Mouse (Mus musculus): ENCODE results near the gene Sumo3. TPM values are rescaled to one million over a fixed set of nuclear protein-coding genes. Genes with fewer than 3 reads are reported as not detected.
A peak's percentile ranks its signal among the peaks of the same experiment; 100 is the strongest.

Gene Sumo3
- polyA plus RNA-seq, 1 experiment from 2014 or later = 336 TPM

DNA sequence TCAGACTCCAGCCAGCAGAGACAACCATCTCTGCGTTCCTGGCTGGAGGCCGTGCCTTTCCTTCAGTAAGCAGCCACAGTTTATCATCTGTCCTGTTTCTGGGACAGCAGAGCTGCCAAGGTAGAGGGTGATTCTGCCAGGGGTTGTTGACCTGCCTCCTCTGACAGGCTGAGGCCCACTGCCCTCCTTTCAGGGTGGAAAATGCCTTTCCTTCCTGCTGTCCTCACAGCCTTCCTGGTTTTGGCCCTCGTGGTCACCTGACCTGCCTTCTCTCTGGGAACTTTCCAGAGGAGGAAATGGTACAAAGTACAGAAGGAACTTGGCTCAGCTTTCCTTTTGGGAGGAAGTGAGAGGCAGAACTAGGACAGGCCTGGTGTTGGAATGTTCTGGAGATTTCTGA is 7.5 kb downstream of the Sumo3 start:
- Histone ChIP-seq H3K4me3 (ENCODE audit: low read depth, low read length) (no peak overlapping the region), H3K4me2 (ENCODE audit: low read depth, low read length, severe bottlenecking) (no peak overlapping the region), H3K9me3 (ENCODE audit: control insufficient read depth, low read length) (no peaks in the 10 kb centered on the region), H3K9ac (ENCODE audit: low read length) (no peak overlapping the region), H3K36me3 (ENCODE audit: control insufficient read depth, insufficient read depth, low read length) (peaks cover 10% of the 10 kb centered on the region; the same call in 1 of the 2 replicates), H3K27ac (ENCODE audit: low read depth, low read length) (no peak overlapping the region), H3K27me3 (ENCODE audit: control insufficient read depth, insufficient read depth, low read length) (no peaks in the 10 kb centered on the region), H3K4me1 (replicated peaks; ENCODE audit: control insufficient read depth, insufficient read depth, low read length) (no peaks in the 10 kb centered on the region)
- WGBS = 87% methylated on average over 3 of the region's 3 CpGs
- no peak for ATAC-seq (replicated peaks; ENCODE audit: low FRiP score)
- DNase-seq (ENCODE audit: low spot score) = no peak

- Histone ChIP-seq H3K4me1 (replicated peaks; ENCODE audit: control insufficient read depth, insufficient read depth, low read length) (no peaks in the 10 kb centered on the region), H3K4me2 (ENCODE audit: low read depth, low read length, severe bottlenecking) (no peak overlapping the region), H3K4me3 (ENCODE audit: low read depth, low read length) (no peak overlapping the region), H3K36me3 (ENCODE audit: control insufficient read depth, insufficient read depth, low read length) (peaks cover 9% of the 10 kb centered on the region; the same call in 1 of the 2 replicates), H3K9ac (ENCODE audit: low read length) (no peak overlapping the region), H3K9me3 (ENCODE audit: control insufficient read depth, low read length) (no peaks in the 10 kb centered on the region), H3K27me3 (ENCODE audit: control insufficient read depth, insufficient read depth, low read length) (no peaks in the 10 kb centered on the region), H3K27ac (ENCODE audit: low read depth, low read length) (no peak overlapping the region)
- WGBS = 93% methylated on average over 8 of the region's 8 CpGs
- no peak for ATAC-seq (replicated peaks; ENCODE audit: low FRiP score)
- DNase-seq (ENCODE audit: low spot score) = no peak
Measured at GRCm38 (mm10) chr10:77615647-77616046, 9.8 kb downstream of the Sumo3 start.

- Histone ChIP-seq H3K27me3 (ENCODE audit: control insufficient read depth, insufficient read depth, low read length) (no peaks in the 10 kb centered on the region), H3K4me2 (ENCODE audit: low read depth, low read length, severe bottlenecking) (no peak overlapping the region), H3K9ac (ENCODE audit: low read length) (no peak overlapping the region), H3K4me1 (replicated peaks; ENCODE audit: control insufficient read depth, insufficient read depth, low read length) (no peaks in the 10 kb centered on the region), H3K4me3 (ENCODE audit: low read depth, low read length) (no peak overlapping the region), H3K27ac (ENCODE audit: low read depth, low read length) (no peak overlapping the region), H3K9me3 (ENCODE audit: control insufficient read depth, low read length) (no peaks in the 10 kb centered on the region), H3K36me3 (ENCODE audit: control insufficient read depth, insufficient read depth, low read length) (peaks cover 6% of the 10 kb centered on the region; the same call in 1 of the 2 replicates)
- DNase-seq (ENCODE audit: low spot score) (no peak), ATAC-seq (replicated peaks; ENCODE audit: low FRiP score) (no peak)
- 94% methylated on average over 9 of the region's 9 CpGs for WGBS
Measured at GRCm38 (mm10) chr10:77616166-77616565, 10.3 kb downstream of the Sumo3 start.

- Histone ChIP-seq H3K36me3 (ENCODE audit: control insufficient read depth, insufficient read depth, low read length) (peaks cover 6% of the 10 kb centered on the region; the same call in 1 of the 2 replicates), H3K9me3 (ENCODE audit: control insufficient read depth, low read length) (no peaks in the 10 kb centered on the region), H3K4me2 (ENCODE audit: low read depth, low read length, severe bottlenecking) (no peak overlapping the region), H3K27me3 (ENCODE audit: control insufficient read depth, insufficient read depth, low read length) (no peaks in the 10 kb centered on the region), H3K27ac (ENCODE audit: low read depth, low read length) (no peak overlapping the region), H3K4me3 (ENCODE audit: low read depth, low read length) (no peak overlapping the region), H3K4me1 (replicated peaks; ENCODE audit: control insufficient read depth, insufficient read depth, low read length) (0 out of 2 replicates have a peak, but pooled peaks cover 3% of the 10 kb centered on the region), H3K9ac (ENCODE audit: low read length) (no peak overlapping the region)
- 93% methylated on average over 7 of the region's 7 CpGs for WGBS
- no peak for DNase-seq (ENCODE audit: low spot score)
- ATAC-seq (replicated peaks; ENCODE audit: low FRiP score) = no peak
Measured at GRCm38 (mm10) chr10:77616926-77617325, 11.0 kb downstream of the Sumo3 start.

DNA sequence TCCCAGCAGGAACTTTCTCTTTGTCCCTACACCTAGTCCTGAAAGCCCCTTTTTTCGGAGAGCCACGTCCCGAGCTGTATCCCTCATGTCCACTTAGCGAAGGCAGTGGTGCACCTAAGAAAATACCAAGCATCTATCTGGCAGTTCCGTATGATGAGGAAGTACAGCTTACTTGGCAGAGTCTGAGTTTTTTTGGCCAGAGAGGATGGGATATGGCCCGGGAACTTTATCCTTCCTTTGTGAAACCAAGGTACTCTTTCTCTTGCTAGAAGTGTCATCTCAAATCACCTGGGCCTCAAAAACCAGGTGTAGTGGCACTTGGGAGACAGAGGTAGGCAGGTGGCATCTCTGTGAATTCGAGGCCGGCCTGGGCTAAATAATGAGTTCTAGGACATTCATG is 15.6 kb downstream of the Sumo3 start:
- ATAC-seq (replicated peaks; ENCODE audit: low FRiP score) = no peak
- no peak for DNase-seq (ENCODE audit: low spot score)
- WGBS = 77% methylated on average over 8 of the region's 8 CpGs
- no peaks in the 10 kb centered on the region for H3K27me3 ChIP-seq (ENCODE audit: control insufficient read depth, insufficient read depth, low read length)
- H3K9me3 ChIP-seq (ENCODE audit: control insufficient read depth, low read length) = no peaks in the 10 kb centered on the region
- peak overlapping the region; percentile 70 for H3K4me2 ChIP-seq (ENCODE audit: low read depth, low read length, severe bottlenecking)
- H3K4me1 ChIP-seq (replicated peaks; ENCODE audit: control insufficient read depth, insufficient read depth, low read length) = peaks cover 10% of the 10 kb centered on the region; the same call in 1 of the 2 replicates
- peak overlapping the region; percentile 97 for H3K4me3 ChIP-seq (ENCODE audit: low read depth, low read length)
- peak overlapping the region; percentile 58 for H3K27ac ChIP-seq (ENCODE audit: low read depth, low read length)
- H3K9ac ChIP-seq (ENCODE audit: low read length) = peak overlapping the region; percentile 95
- H3K36me3 ChIP-seq (ENCODE audit: control insufficient read depth, insufficient read depth, low read length) = no peaks in the 10 kb centered on the region; the same call in 1 of the 2 replicates

DNA sequence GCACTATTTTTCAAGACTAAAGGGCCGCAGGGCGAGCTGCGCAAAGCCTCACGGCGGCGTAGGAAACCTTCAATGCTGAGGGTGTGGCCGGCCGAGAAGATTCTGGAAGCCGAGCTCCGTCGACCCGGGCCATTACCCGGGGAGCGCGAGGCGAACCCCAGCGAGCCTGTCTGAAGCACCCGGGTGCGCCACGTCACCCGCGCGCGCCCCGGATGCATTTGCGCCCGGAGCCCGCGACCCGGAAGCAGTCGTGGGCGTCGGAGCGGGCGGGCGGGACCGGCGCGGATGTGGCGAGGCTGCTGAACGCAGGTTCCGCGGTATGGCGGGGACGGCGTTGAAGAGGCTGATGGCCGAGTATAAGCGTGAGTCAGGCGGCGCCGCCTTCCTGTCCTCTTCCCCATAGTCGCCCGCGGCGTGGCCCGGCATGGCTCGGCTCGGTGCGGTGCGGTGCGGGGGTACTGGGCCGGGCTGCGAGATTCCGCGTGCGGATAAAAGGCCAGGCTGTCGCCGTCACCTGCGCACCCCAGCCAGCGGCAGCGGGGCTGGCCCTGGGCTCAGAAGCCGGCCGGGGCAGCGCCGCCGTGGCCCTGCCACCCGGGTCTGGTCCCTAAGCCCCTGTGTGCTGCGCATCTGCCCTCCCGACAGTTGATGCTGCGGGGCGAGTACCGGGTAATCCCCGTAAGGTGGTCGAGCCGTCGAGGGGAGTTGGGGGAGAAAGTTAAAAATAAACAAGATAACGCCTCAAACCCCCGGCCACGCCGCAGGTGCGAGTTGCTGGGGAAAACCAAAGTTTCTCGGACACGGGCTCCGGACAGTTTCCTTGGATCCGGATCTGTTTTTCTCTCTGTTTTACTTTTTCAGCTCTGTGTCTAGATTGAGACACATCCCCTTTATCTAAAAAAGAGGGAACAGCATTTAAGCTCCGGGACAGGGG is 16.4 kb downstream of the Sumo3 start, which contains the start of gene Ube2g2:
TSS of gene Ube2g2 (plus strand) at position 221 of the 934 bp plus-strand sequence.
- WGBS = under 1% methylated on average over 88 of the region's 96 CpGs
- H3K27me3 ChIP-seq (ENCODE audit: control insufficient read depth, insufficient read depth, low read length) = no peaks in the 10 kb centered on the region
- peak within 1 kb of the TSS; percentile 70 for H3K4me2 ChIP-seq (ENCODE audit: low read depth, low read length, severe bottlenecking)
- peak within 1 kb of the TSS; percentile 58 for H3K27ac ChIP-seq (ENCODE audit: low read depth, low read length)
- H3K4me3 ChIP-seq (ENCODE audit: low read depth, low read length) = peak within 1 kb of the TSS; percentile 97
- H3K9ac ChIP-seq (ENCODE audit: low read length) = peak within 1 kb of the TSS; percentile 95
- no peaks in the 10 kb centered on the region for H3K9me3 ChIP-seq (ENCODE audit: control insufficient read depth, low read length)
- no peaks in the 10 kb centered on the region; the same call in 1 of the 2 replicates for H3K36me3 ChIP-seq (ENCODE audit: control insufficient read depth, insufficient read depth, low read length)
- DNase-seq (ENCODE audit: low spot score) (peak; percentile 94), ATAC-seq (replicated peaks; ENCODE audit: low FRiP score) (peak; percentile 93)
- H3K4me1 ChIP-seq (replicated peaks; ENCODE audit: control insufficient read depth, insufficient read depth, low read length) = peaks cover 10% of the 10 kb centered on the region; the same call in 1 of the 2 replicates

- peaks cover 10% of the 10 kb centered on the region; the same call in 1 of the 2 replicates for H3K4me1 ChIP-seq (replicated peaks; ENCODE audit: control insufficient read depth, insufficient read depth, low read length)
- no peaks in the 10 kb centered on the region for H3K36me3 ChIP-seq (ENCODE audit: control insufficient read depth, insufficient read depth, low read length)
- no peaks in the 10 kb centered on the region for H3K9me3 ChIP-seq (ENCODE audit: control insufficient read depth, low read length)
- no peak overlapping the region for H3K27ac ChIP-seq (ENCODE audit: low read depth, low read length)
- peak overlapping the region; percentile 97 for H3K4me3 ChIP-seq (ENCODE audit: low read depth, low read length)
- ATAC-seq (replicated peaks; ENCODE audit: low FRiP score) = no peak
- H3K9ac ChIP-seq (ENCODE audit: low read length) = peak overlapping the region; percentile 95
- no peak for DNase-seq (ENCODE audit: low spot score)
- H3K4me2 ChIP-seq (ENCODE audit: low read depth, low read length, severe bottlenecking) = peak overlapping the region; percentile 70
- WGBS = 7% methylated on average over 8 of the region's 8 CpGs
- H3K27me3 ChIP-seq (ENCODE audit: control insufficient read depth, insufficient read depth, low read length) = no peaks in the 10 kb centered on the region
Measured at GRCm38 (mm10) chr10:77623069-77623492, 17.2 kb downstream of the Sumo3 start.

DNA sequence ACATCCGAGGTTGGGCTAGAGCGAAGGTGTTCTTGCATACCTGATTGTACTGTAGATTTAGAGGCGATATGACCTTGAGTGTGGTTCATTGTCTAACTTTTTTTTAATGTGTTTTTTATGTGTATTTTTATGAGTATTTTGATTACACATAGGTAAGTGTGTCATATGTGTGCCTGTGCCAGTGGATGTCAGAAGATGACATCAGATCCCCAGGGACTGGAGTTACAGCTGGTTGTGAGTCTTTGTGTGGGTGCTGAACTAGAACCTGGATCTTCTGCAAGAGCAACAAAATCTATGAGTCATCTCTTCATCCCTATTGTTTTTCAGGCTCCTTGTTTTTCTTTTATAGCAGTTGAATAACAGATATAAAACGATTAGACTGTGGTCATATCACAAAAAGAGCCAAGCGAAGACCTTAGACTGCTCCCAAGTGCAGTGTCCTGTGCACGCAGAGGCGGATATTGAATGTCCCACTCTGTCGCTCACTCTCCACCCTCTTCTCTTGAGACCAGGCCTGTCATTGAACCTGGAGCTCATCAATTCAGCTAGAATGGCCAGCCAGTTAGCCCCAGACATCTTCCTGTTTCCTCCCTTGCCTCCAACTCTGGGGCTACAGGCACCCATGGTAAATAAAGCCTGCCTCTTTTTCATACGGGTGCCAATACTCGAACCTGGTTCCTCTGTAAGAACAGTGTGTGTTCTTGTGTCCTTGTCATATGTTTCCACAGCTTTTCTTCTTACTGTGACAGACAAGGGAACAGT is 17.9 kb downstream of the Sumo3 start:
- Histone ChIP-seq H3K36me3 (ENCODE audit: control insufficient read depth, insufficient read depth, low read length) (no peaks in the 10 kb centered on the region), H3K4me3 (ENCODE audit: low read depth, low read length) (peak overlapping the region; percentile 97), H3K27me3 (ENCODE audit: control insufficient read depth, insufficient read depth, low read length) (no peaks in the 10 kb centered on the region), H3K4me1 (replicated peaks; ENCODE audit: control insufficient read depth, insufficient read depth, low read length) (peaks cover 10% of the 10 kb centered on the region; the same call in 1 of the 2 replicates), H3K4me2 (ENCODE audit: low read depth, low read length, severe bottlenecking) (peak overlapping the region; percentile 70), H3K27ac (ENCODE audit: low read depth, low read length) (no peak overlapping the region), H3K9ac (ENCODE audit: low read length) (peak overlapping the region; percentile 95), H3K9me3 (ENCODE audit: control insufficient read depth, low read length) (no peaks in the 10 kb centered on the region)
- DNase-seq (ENCODE audit: low spot score) = no peak
- ATAC-seq (replicated peaks; ENCODE audit: low FRiP score) = no peak
- WGBS = 90% methylated on average over 10 of the region's 10 CpGs
